Mouse (Mus musculus) spleen, postnatal 36 days (tissue): Measurements from ENCODE around the gene Clasp1.

ENCODE experiments used
- DNase-seq, 2 experiments: peaks; one replicate each; pipeline ENCODE4 v3.0.0; 2022; ENCODE audit warnings: low spot score in 2 of 2, mixed read lengths in 1 of 2

Clasp1 gene

DNA sequence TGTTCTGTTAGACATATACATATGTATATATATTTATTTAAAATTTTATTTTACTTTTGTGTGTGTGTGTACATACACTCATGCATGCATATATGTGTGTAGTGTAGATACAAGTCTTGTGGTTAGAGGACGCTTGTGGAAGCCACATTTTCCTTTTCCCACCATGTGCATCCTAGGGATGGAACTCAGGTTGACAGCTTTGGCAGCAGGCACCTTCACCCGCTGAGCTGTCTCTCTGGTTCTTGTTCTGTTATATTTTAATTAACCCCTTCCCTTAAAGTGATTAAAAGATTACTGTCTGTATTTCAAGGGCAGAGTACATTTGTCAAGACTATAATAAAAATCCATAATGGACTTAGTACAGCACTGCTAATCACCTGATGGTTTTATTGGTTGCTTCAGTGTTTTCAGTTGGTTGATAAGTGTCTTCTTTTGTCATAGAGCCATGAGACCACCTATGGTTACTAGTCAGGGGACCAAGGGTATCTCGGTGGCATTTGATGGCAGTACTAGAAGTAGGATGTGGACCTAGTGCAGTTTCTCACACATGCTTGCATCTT, 62.1 kb downstream of the Clasp1 start:
- DNase-seq, result no peak

DNA sequence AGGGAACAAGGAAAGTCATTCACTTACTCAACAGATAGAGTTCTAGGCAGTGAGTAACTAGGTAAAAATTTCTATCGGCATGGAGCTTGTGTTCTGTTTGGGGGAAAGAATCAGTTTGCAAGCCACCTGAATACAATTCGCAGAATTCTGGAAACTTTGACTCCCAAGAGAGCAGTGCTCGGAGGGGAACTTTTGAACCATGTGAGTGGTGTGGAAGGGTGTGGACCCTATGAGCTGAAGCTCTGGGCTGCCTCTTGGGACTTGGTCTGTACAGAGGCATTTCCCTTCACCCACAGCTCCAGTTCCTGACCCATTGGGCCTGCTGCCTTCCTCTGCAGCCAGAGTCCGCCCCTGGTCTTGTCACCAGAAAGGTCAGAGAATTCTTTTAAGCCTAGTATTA, 64.7 kb downstream of the Clasp1 start:
- DNase-seq, result peak; percentile 81 to 82

DNA sequence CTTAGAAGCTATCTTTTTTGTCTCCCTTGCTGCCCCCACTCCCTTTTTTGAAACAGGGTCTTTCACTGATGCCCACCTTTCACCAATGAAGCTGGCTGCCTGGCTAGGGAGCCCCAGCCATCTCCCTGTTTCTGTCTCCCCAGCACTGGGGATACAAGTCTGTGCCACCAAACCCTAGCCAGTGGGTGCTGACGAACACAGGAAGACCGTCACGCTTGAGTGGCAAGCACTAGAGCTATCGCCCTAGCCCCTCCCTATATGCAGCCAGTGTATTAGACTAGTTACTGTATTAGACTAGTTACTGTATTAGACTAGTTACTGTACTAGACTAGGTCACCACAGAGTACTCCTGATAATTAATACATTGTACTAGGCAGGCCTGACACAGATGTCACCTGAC, 66.0 kb downstream of the Clasp1 start:
- peak; percentile 74 to 76 for DNase-seq

DNA sequence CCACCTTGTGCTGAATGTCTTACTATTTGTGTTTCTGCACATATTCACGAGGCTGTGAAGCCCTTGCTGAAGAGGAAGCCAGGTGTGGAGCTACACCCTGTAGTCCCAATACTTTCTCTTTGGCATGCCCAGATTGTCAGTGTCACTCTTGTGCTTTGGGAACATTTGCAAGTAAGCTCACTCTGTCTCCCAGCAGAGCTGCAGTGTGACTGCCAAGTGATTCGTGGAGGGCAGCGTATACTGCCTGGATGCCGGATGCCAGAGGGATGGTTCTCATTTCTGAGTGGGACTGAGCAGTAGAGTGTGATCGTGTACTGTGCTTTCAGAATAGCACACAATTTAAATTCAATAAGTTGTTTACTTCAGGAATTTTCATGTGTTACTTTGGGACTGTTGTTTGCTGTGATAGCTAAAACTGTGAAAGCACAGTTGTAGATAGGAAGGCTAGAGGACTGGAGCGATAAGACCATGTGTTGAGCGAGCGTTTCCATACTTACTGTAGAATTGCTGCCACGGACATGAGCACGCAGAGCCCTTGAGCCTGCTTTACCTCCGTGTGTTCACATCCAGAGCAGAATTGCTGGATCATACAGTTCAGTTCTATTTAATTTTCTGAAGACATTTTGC, 68.5 kb downstream of the Clasp1 start:
- DNase-seq, result no peak

DNA sequence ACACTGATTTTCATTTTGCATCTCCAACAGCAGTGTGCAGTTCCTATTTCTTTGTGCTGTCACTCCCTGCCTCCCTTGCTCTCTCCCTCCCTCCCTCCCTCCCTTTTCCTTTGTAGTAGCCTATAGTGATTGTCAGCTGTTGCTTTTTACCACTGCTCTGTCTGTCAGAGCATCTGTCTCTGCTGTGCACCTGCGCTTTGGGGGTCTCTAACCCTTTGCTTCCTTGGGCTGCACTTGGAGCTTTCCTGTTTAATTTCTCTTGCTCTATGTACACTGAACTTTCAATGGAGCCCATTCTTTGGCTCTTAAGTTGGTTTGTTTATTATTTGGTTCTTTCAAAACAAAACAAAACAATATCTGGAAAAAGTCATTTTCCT, 69.0 kb downstream of the Clasp1 start:
- no peak for DNase-seq

DNA sequence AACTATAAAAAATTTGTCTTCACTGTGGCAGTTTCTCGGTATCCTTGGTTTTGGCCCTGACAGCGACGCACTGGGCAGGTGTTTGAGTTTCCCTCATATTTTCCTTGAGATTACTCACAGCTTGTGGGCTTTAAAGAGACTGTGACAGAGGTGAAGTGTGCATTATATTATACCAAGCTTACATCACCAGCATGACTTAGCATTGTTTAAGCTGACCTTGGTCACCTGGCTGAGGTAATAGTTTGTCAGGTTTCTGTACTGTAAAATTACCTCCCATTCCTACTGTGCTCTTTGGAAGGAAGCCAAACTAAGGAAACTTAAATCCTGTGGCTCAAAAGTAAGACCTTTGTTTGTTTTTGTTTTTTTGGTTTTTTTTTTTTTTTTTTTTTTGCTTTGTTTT, 69.4 kb downstream of the Clasp1 start:
- DNase-seq, result no peak

DNA sequence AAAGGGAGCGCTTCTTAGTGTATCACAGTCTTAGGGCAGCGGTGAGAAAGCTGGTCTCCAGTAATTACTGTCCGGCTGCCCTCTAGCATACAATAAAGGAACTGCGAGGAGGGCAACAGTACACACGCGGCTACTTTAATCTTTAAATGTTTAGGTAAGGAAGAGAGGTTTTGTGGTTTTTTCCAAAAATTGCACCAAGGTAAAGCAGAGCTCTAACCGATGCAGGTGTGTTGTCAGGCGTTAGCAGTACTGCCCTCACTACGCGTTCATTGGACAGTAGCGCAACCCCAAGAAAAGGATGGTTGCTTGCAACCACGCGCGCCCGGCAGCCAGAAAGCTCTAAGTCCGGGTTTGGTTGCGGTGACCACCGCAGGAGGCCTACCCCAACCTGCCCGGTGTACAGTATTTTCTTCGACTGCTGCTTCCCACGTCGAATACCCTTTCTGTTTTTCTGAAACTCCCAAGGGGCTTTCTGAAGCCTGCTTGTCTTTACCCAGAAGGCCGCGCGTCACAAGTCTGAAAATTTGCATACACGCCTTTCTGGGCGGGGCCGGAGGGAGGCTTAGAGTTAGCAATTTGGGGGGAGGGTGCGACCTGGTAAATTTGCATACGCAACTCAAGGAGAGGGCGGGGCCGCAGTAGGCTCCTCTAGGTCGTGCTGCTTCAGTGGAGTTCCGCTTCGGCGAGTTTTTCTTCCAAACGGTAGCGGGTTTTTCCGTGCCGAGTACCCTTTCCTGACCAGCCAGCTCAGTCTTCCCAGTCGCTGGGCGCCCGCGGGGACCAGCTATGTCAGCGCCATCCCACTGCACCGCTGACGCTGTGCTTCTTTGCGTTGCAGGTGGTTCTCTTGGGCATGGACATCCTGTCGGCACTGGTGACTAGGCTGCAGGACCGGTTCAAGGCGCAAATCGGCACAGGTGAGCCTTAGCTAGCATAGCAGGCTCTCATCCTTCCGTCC, 70.4 kb downstream of the Clasp1 start:
- DNase-seq, result peak; percentile 96 to 97

DNA sequence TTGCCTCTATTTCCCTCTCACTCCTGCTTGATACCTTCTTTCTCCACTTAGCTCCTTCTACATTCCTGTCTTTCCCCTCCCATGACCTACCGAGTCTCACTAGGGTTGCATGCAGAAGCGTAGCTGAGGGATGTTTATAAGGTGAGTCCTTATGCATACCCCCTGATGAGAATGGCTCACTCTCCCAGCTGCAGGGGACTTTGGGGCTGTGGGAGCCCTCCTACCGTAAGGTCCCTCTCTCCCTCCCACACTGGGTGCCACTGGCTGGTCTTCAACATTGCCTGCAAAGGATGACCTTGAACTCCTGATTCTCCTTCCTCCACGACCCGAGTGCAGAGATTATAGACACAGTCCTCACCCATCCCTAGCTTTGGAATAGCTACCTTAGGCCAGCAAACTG, 71.9 kb downstream of the Clasp1 start:
- no peak for DNase-seq

DNA sequence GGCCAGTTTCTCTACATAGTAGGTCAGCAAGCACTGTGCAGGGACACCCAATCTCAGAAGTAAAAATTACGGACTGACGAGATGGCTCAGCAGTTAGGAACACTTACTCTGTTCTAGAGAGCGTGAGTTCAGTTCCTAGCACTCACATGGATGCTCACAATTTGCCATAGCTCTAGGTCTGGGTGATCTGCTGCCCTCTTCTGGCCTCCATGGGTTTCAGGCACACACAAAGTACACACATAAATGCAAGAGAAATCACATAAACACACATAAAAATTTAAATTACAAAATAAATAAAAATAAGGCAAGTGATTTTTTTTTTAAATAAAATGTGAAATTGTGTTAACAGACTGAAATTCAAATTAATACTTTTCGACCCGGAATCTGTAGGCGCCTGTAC, 77.2 kb downstream of the Clasp1 start:
- no peak for DNase-seq

DNA sequence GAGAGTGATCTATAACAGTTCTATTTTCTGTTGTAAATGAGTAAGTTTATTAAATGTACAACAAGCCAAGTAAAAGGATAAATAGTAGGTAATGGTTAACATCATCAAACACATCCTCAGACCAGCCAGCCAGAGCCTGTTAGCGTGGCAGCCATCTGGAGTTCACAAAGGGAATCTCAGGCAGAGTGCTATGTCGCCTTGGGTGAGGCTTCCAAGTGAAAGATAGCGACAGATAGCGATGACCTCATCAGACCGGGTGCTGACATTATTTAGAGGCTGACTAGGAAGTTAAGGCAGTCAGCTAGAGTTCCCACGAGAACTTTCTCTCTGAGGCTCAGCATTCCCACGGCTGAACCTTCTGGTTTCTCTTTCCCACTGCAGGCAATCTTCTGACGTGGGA, 83.5 kb downstream of the Clasp1 start:
- no peak for DNase-seq

DNA sequence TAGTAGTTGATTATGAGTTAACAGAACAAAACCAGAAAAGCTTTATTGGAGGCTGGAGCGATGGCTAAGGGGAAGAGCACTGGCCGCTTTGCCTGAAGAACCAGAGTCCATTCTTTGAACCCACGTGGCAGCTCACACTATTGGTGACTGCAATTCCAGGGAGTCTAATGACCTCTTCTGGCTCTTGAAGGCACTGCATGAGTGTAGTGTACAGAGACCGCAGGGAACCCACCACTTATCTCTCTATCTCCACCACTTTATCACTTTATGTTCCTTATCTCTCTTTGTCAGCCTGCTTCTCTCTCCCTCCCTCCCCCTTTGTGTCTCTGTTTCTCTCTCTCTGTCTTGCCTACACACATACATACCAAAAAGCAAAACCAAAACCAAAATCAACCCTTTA, 88.1 kb downstream of the Clasp1 start:
- DNase-seq, result peak; percentile 38 to 43

DNA sequence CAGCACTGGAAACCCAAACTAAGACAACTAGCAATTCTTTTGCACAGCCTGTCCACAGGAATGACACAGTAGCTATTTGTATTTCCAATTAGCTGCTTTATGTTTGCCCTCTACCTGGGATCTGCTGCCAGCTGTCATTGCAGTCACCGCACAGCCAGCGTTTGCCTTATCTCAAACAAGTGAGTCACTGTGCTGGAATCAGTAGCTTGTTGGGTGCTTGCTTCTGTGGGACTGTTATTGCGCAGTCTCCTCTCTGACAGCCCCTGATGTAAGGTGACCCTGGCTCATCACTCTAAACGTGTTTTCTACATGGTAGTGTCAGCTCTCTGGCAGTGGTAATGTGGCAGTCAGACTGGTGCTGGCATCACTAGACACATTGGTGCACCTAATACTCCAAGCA, 90.4 kb downstream of the Clasp1 start:
- DNase-seq, result no peak

DNA sequence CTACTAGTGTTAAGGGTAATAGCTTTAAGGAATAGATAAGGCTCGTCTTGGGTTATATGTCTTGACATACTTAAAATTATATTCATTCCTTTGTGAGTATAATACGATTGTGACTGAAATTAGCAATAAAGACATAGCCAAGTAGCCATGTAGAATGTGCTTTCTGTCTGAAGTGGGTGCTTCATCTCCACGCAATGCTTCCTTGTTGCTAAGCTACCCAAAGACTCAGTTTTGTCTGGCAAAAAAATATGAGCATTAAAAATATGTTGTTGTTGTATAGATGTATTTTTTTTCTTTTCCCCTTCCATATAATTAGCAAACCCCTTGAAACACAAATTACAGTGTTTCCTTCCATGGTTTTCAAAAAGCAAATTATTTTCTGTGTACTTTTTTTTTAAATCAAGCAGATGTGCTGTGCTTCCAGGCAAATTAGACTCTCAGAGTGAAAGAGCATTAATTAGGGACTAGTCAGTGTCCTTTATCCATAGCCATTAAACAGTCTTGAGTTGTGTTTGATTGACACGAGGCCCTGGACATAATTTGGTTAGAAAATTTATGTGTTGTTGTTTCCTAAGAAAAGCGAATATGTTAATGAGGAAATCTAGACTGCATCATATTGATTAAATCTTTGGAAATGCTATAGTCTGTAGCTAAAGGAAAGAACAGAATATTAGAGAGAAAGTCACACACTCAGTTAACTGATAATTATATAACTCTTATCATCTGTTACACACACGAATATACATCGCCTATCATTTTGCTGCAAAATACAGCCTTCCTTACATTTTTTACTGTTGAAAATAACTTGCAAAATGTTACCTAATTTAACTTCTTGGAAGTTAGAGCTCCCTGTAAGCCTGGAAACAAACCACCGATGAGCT, 91.9 kb downstream of the Clasp1 start:
- no peak for DNase-seq

DNA sequence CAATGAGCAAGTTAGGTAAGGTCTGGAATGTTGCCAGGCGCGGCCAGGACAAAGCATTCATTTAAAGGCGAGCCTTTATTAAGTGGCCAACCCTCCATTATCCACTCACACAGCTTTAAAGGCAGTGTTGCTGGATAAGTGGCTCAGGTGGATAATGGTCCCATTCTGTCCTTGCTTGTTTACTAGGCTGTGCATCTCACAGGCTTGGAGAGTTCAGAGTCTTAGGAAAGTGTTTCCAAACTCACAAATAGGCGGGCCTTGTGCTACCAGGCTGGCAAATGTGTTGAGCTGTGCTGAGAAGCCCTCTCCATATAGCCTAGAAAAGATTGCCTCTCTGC, 92.5 kb downstream of the Clasp1 start:
- no peak for DNase-seq

DNA sequence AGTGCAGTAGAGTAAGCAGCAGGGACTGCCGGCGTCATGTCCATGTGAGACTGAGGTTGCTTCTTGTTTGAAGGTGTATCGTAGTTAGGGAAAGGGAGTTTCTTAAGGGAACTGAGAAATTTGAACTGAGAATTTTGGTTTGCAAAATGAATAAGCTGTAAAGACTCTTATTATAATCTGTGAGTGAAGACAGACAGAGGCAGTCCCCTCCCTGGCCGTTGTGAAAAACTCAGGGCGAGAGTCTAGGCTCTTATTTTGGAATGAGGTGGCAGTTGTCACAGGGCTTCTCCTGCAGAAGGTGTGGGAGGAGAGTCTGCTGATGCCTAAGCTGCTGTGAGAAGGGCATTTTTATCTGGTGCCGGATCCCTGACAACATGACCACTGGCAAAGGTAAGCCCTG, 92.8 kb downstream of the Clasp1 start:
- no peak for DNase-seq

DNA sequence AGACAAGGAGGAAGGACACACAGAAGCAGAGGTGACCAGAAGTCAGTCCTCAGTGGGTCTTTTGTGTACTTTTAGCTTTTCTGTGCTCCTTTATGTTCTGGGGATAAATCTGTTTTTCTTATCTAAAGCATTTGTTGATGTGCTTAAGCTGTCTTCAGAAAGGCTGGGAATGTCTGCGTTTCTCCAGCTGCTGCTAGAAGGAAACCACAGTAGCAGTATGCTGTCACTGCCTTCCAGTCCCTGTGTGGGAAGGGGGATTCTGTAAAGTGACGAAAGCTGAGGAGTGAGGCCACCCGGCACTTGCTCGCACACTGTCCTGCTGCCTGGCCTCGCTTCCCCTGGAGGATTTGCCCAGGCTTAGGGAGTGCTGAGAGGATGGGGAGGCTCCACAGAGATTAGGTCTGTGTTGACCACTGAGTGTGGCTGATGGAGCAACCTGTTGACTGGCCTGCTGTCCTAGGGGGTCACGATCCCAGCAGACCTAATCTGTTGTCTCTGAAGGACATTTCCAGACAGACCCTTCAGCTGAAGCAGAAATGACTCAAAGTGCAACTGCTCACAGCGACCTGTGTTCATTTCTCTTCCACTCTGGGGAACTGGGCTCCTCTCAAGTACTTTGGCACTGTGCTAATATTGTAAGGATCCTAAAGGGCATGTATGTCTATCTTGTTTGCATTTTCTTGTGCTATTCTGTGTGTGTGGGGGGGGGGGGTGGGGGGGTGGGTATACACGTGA, 93.6 kb downstream of the Clasp1 start:
- DNase-seq, result no peak

DNA sequence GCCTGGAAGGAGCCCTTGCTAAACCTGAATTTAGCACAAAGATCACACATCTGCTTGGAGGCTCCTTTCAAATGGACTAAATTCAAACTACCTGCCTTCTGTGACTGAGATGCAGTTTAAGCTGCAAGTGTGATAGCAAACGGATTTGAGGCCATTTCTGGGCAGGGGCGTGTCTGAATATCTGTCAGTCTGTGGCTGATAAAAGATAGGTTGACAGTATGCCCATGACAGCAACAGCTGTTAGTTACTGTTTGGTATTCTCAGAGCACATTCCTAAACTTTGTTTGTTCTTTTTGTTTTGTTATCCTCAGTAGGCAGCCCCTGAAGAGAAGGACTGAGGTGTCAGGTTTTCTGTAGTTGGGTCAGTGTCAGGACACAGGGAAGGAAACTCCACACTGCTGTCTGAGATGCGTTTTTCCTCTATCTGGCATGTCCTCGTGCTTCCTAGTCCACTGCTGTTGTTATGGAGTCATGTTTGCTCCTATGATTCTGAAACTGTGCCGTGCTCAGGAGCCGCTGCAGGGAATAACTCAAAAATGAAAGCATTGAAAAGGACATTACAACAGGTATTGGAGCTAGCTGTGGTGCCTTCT, 94.7 kb downstream of the Clasp1 start:
- no peak for DNase-seq

DNA sequence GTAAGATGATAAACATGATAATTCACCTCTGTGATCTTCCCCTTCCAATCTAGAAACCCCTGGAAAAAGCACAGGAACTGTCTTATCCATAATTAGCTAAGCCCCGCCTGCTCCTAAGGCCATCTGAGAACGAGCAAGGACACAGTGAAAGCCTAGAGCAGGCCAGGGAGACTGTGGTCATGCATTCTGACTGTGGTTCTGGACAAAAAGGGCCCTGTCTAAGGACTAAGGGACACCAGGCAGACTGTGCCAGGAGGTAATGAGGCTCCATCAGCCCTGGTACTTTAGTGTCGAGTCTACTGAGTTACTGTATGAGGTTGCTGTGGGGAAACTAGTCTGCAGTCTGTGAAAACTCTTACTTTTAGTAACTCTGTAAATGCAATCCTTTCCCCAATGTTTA, 96.7 kb downstream of the Clasp1 start:
- no peak for DNase-seq

DNA sequence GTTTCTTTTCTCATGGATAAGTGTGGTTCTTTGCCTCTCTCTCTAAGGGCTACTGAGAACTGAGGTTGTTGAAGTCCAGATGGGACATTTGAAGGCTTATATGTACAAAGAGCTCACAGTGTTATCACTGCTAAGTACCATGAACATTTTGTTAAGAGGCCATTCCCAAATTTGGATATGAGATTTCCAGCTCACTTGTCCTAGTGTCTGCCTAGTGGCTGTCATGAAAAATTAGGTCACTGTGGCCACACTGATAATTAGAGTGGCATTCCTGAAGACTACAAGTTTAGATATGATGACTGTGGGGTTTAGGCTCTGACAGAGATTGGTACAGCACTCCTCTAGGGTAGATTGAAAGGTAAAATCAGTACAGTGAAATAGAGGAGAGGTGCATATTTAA, 97.2 kb downstream of the Clasp1 start:
- no peak for DNase-seq

DNA sequence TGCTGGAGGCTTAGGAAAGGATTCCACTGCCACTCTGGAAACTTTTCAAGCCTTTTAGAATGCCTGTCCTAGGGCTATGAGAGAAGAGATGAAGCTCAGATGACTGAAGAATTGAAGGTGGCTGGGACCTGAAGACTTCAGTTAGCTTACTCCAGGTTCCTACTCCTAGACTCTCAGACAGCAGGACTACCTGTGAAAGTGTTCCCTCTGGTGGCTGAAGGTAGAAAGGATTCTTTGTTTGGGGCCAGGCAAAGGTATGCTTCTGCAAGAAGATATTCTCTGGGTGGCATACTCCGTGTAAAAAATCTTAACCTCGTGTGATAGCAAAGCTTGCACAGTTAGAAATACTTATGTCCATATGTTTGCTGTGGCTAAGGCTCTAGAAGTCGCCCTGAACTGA, 104.0 kb downstream of the Clasp1 start:
- DNase-seq, result no peak

DNA sequence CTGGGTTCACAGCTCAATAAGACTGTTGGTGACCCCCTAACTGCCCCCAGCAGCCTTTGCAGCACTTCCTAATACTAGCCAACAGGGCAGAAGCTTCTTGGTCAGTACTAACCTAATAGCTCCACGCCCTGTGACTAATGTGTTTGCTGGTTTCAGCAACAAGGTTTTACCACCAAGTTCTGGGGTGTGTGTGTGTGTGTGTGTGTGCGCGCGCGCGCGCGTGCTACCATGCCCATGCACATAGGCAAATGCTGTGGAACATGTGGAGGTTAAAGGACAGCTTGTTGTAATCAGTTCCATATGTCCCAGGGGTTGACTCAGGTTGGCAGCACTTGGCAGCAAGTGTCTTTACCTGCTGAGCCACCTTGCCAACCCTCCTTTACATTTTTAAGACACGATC, 105.7 kb downstream of the Clasp1 start:
- no peak for DNase-seq
